Mouse (Mus musculus) gastrocnemius, postnatal 25 days (tissue): ENCODE results near the gene Tldc2. TPM values are rescaled to one million over a fixed set of nuclear protein-coding genes. Genes with fewer than 3 reads are reported as not detected.
A peak's percentile ranks its signal among the peaks of the same experiment; 100 is the strongest.

ENCODE experiments used
- DNase-seq: peaks from one replicate; pipeline ENCODE4 v3.0.0; 2022
- total RNA-seq, 2 experiments: library from RNA; stranded (reverse); gene quantifications; 1 replicate in 1 of 2; 2 replicates in 1 of 2; pipeline ENCODE4 v1.2.3; 2021

The Tldc2 gene
- total RNA-seq, 2 experiments from 2014 or later: not detected

GRCm38 (mm10) chr2:157078059-157078792 is 8.6 kb upstream of the Tldc2 start:
- peak; percentile 42 for DNase-seq

- peak; percentile 91 for DNase-seq
Observed at GRCm38 (mm10) chr2:157078793-157079700, 7.8 kb upstream of the Tldc2 start, which contains the start of gene Soga1. Gene Soga1 (minus strand): TSS chr2:157079254.

GRCm38 (mm10) chr2:157079701-157080180 is 7.1 kb upstream of the Tldc2 start:
- no peak for DNase-seq

GRCm38 (mm10) chr2:157081331-157081730 is 5.5 kb upstream of the Tldc2 start:
- no peak for DNase-seq

- DNase-seq: no peak
Observed at GRCm38 (mm10) chr2:157081960-157082359, 4.9 kb upstream of the Tldc2 start.

- DNase-seq: no peak
Observed at GRCm38 (mm10) chr2:157084831-157085585, 1.8 kb upstream of the Tldc2 start.

- no peak for DNase-seq
Observed at GRCm38 (mm10) chr2:157087536-157088317, 872 bp downstream of the Tldc2 start.

- peak; percentile 46 for DNase-seq
Observed at GRCm38 (mm10) chr2:157092024-157092423, 5.2 kb downstream of the Tldc2 start.

- peak; percentile 43 for DNase-seq
Observed at GRCm38 (mm10) chr2:157095005-157095755, 8.3 kb downstream of the Tldc2 start.

- DNase-seq: no peak
Observed at GRCm38 (mm10) chr2:157099532-157100318, 12.9 kb downstream of the Tldc2 start.

- DNase-seq: no peak
Observed at GRCm38 (mm10) chr2:157100319-157100605, 13.4 kb downstream of the Tldc2 start.

GRCm38 (mm10) chr2:157101650-157102049 is 14.8 kb downstream of the Tldc2 start:
- no peak for DNase-seq

GRCm38 (mm10) chr2:157102256-157102655 is 15.4 kb downstream of the Tldc2 start:
- DNase-seq: no peak

- no peak for DNase-seq
Observed at GRCm38 (mm10) chr2:157104454-157104853, 17.6 kb downstream of the Tldc2 start.

GRCm38 (mm10) chr2:157108236-157108635 is 21.4 kb downstream of the Tldc2 start:
- no peak for DNase-seq

- DNase-seq: no peak
Observed at GRCm38 (mm10) chr2:157116964-157117363, 30.1 kb downstream of the Tldc2 start.

GRCm38 (mm10) chr2:157118556-157118955 is 31.7 kb downstream of the Tldc2 start:
- DNase-seq: no peak

GRCm38 (mm10) chr2:157119075-157119474 is 32.2 kb downstream of the Tldc2 start:
- DNase-seq: no peak

GRCm38 (mm10) chr2:157121766-157122165 is 34.9 kb downstream of the Tldc2 start:
- no peak for DNase-seq

- DNase-seq: no peak
Observed at GRCm38 (mm10) chr2:157125246-157125645, 38.4 kb downstream of the Tldc2 start.
